Mouse (Mus musculus) skeletal muscle tissue, postnatal 0 days (tissue): ENCODE data around the gene Sppl3. TPM values are rescaled to one million over a fixed set of nuclear protein-coding genes. Genes with fewer than 3 reads are reported as not detected.

Experiments
- polyA plus RNA-seq: library from polyadenylated mRNA; unstranded; fragments of >200 nt; fragmentation: Nextera tagmentation; extraction: Ambion mirVana; gene quantifications from 2 replicates; pipeline ENCODE4 v1.2.1, GENCODE M21; 2015

Gene Sppl3
- polyA plus RNA-seq = 14.4 and 15.0 TPM in 2 replicates

DNA sequence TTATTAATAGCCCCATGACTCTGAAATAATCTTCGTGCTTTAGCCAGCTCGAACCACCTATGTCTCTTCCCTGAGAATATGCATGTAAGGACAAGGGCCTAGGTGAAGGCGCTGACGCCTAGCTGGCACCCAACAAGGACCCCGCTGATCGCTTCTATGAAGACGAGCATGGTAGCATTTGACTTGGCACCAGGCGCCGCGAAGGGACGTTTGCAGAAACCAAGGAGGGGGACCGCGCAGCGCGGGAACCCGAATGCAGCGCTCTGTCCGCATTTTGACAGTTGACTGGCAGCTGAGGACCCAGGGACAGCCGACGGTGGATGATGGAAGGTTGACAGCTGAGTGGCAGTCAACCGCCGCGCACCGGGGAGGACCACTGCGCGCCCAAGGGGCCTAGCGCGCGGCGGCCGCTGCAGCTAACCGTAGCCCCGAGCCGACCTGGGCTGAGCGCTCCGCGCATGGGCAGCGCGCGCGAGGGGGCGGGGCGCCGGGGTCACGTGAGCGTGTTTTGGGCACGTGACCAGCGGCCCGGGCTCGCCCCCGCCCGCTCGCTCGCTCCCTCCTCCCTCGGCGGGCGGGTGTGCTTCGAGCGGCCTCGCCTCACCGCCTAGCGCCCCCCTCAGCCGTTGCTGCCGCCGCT lies at the start of gene Sppl3:
Sppl3 (plus strand) TSS at position 561 of the 640 bp plus-strand sequence.

DNA sequence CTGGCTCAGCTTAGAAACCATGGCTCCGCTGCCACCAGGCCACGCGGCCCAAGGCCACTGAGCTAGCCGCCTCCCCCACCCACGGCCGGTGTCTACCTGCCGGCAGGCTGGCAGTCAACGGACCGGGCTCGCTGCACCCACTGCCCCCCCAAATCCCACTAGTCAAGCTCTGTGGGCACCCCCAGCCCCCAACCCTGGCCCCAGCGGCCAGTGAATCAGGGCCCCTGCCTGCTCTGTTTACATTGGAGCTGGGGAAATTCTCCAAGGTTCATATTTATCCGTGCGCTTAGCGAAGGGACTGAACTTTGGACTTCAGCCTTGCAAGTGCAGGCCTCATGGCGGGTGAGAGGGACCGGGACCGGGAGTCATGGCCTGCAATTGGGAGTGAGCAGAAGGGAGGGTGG lies 40.1 kb upstream of the Sppl3 start, which contains the start of gene Hnf1a:
Hnf1a (minus strand) TSS at position 271 of the 404 bp plus-strand sequence.

DNA sequence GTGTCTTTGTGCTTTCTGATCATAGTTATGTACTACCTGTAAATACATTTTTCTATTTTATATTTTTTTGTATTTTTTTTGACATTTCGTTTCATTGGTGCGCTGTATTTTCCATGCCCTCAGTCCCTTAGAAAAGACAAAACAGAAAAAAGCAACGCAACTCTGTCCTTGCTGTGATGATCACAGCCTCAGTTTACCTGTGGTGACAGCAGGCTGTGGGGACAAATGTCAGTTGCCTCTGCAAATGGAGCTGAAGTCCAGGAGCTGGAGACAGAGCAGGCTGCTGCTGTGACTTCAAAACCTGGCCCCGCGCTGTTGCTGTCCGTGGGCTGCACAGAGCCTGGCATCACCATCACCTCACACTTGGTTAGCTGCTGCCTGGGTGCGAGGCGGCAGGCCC lies 87.3 kb downstream of the Sppl3 start, which contains the start of gene Gm10401:
Gm10401 (minus strand) TSS at position 101 of the 400 bp plus-strand sequence.

DNA sequence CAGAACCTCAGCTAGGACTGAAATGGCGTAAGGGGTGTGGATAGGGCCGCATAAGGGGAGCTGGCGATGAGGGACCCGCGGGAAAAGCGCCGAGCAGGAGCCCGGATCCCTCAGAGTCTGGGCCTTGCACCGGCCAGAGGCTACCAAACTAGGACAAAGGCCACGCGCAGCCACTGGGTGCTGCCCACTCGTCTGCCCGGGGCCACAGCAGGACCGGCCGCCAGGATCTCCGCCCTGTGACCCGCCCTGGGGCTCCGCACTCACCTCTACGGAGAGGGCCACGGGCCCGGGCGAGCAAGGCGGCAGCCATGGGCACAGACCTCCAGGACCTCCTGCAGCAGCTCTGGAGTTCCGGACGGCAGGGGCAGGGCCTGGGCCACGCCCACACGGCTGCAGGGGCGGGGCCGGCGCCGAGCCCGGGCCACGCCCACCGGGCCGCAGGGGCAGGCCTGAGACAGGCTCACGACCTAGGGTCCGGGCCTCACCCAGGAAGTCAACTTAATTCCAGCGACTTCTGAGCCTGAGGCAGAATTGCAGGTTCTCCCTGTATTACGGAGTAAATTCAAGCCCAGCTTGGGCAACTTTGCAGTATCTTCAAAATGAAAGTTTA lies 108.1 kb downstream of the Sppl3 start, which contains the start of gene Acads:
Acads (minus strand) TSS at position 386 of the 610 bp plus-strand sequence.

DNA sequence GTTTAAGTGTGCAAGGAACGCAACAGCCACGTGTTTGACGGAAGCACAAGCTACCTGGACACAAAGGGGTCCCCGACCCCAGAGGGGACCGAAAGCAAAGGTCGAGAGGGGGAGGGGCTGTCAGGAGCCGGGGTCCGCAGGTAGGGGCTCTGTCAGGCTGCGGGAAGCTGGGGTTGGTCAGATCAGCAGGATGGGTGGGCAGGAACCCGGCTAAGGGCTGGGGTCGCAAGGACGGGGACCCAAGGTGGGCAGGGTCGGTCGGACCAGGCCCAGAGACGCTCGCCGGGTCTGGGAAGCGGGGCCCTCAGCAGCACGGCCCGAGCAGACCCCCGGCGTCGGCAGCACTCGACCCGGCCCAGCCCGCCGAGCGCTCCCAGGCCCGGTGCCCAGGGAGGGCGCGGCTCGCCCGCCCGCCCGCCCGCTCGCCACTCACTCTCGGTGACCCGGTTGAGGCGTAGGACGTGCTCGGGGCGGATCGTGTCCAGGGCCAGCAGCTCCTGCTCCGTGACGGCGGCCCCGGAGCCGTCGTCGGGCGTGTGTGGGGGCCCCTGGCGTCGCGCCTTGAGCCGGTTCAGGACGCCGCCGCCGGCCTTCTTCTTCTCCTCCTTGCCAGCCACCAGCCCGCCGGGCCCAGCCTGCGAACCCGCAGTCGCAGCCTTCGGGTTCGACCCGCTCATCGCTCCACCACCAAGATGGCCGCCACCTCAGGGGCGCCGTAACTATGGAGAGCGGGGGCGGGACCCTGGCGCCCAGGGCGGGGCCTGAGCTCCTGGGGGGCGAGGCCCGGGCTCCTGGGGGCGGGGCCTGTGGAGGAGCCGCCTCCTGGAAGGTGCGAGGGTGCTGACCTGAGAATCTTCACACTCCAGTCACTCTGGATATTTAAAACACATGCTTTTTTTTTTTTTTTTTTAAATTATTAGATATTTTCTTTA lies 123.6 kb downstream of the Sppl3 start, which contains the start of gene Unc119b:
Unc119b (minus strand) TSS at position 742 of the 932 bp plus-strand sequence.

Other genes with a start within 250 kb of the Sppl3 start
- gene Ankrd13a, start 236.5 kb upstream of the Sppl3 start, polyA plus RNA-seq = 21.5 and 27.0 TPM in 2 replicates
- 24.2 and 25.2 TPM in 2 replicates for gene Git2, start 235.6 kb upstream of the Sppl3 start, polyA plus RNA-seq
- 38.9 and 41.6 TPM in 2 replicates for gene 1500011B03Rik, start 187.7 kb upstream of the Sppl3 start, polyA plus RNA-seq
- gene 4930519G04Rik, start 157.5 kb upstream of the Sppl3 start, polyA plus RNA-seq = not detected in 2 replicates
- gene Gm9936, start 152.5 kb upstream of the Sppl3 start, polyA plus RNA-seq = not detected in 2 replicates
- 9.1 and 10.0 TPM in 2 replicates for gene Oasl2, start 114.2 kb upstream of the Sppl3 start, polyA plus RNA-seq
- 0.73 and 0.91 TPM in 2 replicates for gene Oasl1, start 87.9 kb upstream of the Sppl3 start, polyA plus RNA-seq
- gene 2210016L21Rik, start 69.0 kb upstream of the Sppl3 start, polyA plus RNA-seq = 41.6 and 42.0 TPM in 2 replicates
- gene Hnf1a, start 40.0 kb upstream of the Sppl3 start, polyA plus RNA-seq = 0.06 and 0.11 TPM in 2 replicates
- 16.4 and 20.0 TPM in 2 replicates for gene Gm10401, start 87.2 kb downstream of the Sppl3 start, polyA plus RNA-seq
- 97.2 and 104 TPM in 2 replicates for gene Acads, start 108.2 kb downstream of the Sppl3 start, polyA plus RNA-seq
- 10.2 and 11.9 TPM in 2 replicates for gene Unc119b, start 123.8 kb downstream of the Sppl3 start, polyA plus RNA-seq
- gene Mlec, start 147.0 kb downstream of the Sppl3 start, polyA plus RNA-seq = 42.9 and 45.9 TPM in 2 replicates
- gene Cabp1, start 183.2 kb downstream of the Sppl3 start, polyA plus RNA-seq = 1.1 and 1.6 TPM in 2 replicates
- gene Pop5, start 224.7 kb downstream of the Sppl3 start, polyA plus RNA-seq = 48.9 and 59.9 TPM in 2 replicates